Mouse (Mus musculus): Measurements from ENCODE around the gene Fyn.

GRCm38 (mm10) chr10:39540995-39541394 is 172.3 kb downstream of the Fyn start:
- TF ChIP-seq CTCF (IDR thresholded peaks at IDR 0.05; ENCODE audit: low read depth, low read length): no peak
- no peak for TF ChIP-seq GATA2 (IDR thresholded peaks at IDR 0.05; ENCODE audit: borderline replicate concordance, low read depth, low read length)
- TF ChIP-seq GATA1 (IDR thresholded peaks at IDR 0.05; ENCODE audit: borderline replicate concordance, low read length): no peak
